Mouse (Mus musculus): ENCODE measurements around the gene Setd5.

DNA sequence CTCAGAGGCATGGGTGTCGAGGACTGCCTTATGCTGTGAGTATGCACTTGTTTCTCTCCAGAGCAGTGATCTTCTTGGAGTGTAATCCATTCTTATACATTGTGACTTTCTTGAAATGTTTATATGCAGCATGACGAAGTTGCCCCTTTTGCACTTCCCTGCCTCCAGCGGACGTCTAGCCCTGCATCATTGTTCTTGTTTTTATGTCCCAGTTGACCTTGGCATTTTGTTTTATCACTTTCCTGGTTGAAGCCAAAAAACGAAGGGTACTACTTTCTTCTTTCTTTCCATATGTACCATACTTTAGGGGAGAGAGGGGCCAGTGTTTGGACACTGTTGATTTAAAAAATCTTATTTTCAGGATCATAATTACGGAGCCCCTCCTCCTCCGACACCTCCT lies 32.8 kb downstream of the Setd5 start:
- TF ChIP-seq CTCF (IDR thresholded peaks at IDR 0.05; ENCODE audit: low read depth) (no peak), EP300 (optimal IDR thresholded peaks at IDR 0.05) (no peak)
